Mouse (Mus musculus) embryonic facial prominence, embryonic 14.5 days (tissue): ENCODE data around the gene Morc2a. TPM values are rescaled to one million over a fixed set of nuclear protein-coding genes. Genes with fewer than 3 reads are reported as not detected.
"Not testable (repeated sequence)": the region's sequence is repeated elsewhere in the genome, so short reads cannot be mapped to it uniquely, and the experiment has no call there.

Source experiments
- ATAC-seq: fragments of 200-750 bp; cut with Nextera tagmentation; 2 replicates; pipeline ENCODE4 v1.8.0; 2017; ENCODE audit warnings: low read depth, moderate number of reproducible peaks, moderate TSS enrichment
- DNase-seq: peaks from one replicate; pipeline ENCODE4 v3.0.0-alpha.2; 2015; ENCODE audit warnings: low spot score
- H3K27ac ChIP-seq: fragments of 300-500 bp; sonication (generic); replicated peaks from 2 replicates; pipeline ENCODE4 v1.5.1; 2014; ENCODE audit warnings: low read depth, mild to moderate bottlenecking, low read length, moderate library complexity
- H3K27me3 ChIP-seq: fragments of 300-500 bp; sonication (generic); replicated peaks from 2 replicates; pipeline ENCODE4 v1.6.1; 2014; ENCODE audit warnings: low read length; ENCODE audit not compliant: control insufficient read depth, insufficient read depth
- H3K36me3 ChIP-seq: fragments of 300-500 bp; sonication (generic); 2 replicates; pipeline ENCODE4 v1.6.1; 2014; ENCODE audit warnings: low read length, mixed read lengths; ENCODE audit not compliant: control insufficient read depth, insufficient read depth
- H3K4me1 ChIP-seq: fragments of 300-500 bp; sonication (generic); 2 replicates; pipeline ENCODE4 v1.6.1; 2014; ENCODE audit warnings: antibody characterized with exemption, low read length; ENCODE audit not compliant: control insufficient read depth, insufficient read depth
- H3K4me2 ChIP-seq: fragments of 300-500 bp; sonication (generic); 2 replicates; pipeline ENCODE4 v1.6.1; 2014; ENCODE audit warnings: low read depth, mild to moderate bottlenecking, low read length, moderate library complexity, mixed read lengths
- H3K4me3 ChIP-seq: fragments of 300-500 bp; sonication (generic); 2 replicates; pipeline ENCODE4 v1.5.1; 2014; ENCODE audit warnings: low read depth, mild to moderate bottlenecking, low read length
- H3K9ac ChIP-seq: fragments of 300-500 bp; sonication (generic); 2 replicates; pipeline ENCODE4 v1.6.1; 2014; ENCODE audit warnings: low read depth, mild to moderate bottlenecking, low read length, moderate library complexity, mixed read lengths
- H3K9me3 ChIP-seq: fragments of 300-500 bp; sonication (generic); 2 replicates; pipeline ENCODE4 v1.6.1; 2016; ENCODE audit warnings: low read length; ENCODE audit not compliant: control insufficient read depth
- WGBS: fragments of 180-500 bp; shearing (Covaris S2); extraction: QIAGEN DNeasy Blood & Tissue Kit; methylation state at CpG from one replicate; pipeline ENCODE4 v1.1.7; 2014; 5-methylcytosine and 5-hydroxymethylcytosine counted together
- polyA plus RNA-seq: library from polyadenylated mRNA; unstranded; fragments of >200 nt; fragmentation: Nextera tagmentation; extraction: Ambion mirVana; gene quantifications from 2 replicates; pipeline ENCODE4 v1.2.1, GENCODE M21; 2014

Morc2a gene
- polyA plus RNA-seq, 1 experiment from 2014 or later, result 20.9 TPM

GRCm38 (mm10) chr11:3633269-3633668, 15.7 kb upstream of the Morc2a start:
- ATAC-seq, result not testable (repeated sequence)

GRCm38 (mm10) chr11:3647688-3648087, 1.3 kb upstream of the Morc2a start:
- Histone ChIP-seq H3K4me2 (peak overlapping the region; percentile 84), H3K4me3 (peak overlapping the region; percentile 100), H3K27ac (no peak overlapping the region), H3K4me1 (peaks cover 7% of the 10 kb centered on the region), H3K9me3 (peaks cover 54% of the 10 kb centered on the region), H3K36me3 (peaks cover 66% of the 10 kb centered on the region), H3K27me3 (no peaks in the 10 kb centered on the region), H3K9ac (peak overlapping the region; percentile 99)
- DNase-seq, result no peak
- 87% methylated on average over 5 of the region's 5 CpGs for WGBS
- ATAC-seq, result no peak

More at GRCm38 (mm10) chr11:3633269-3633668, 15.7 kb upstream of the Morc2a start:
- not testable (repeated sequence) for H3K27me3 ChIP-seq, H3K36me3 ChIP-seq, H3K4me3 ChIP-seq, H3K4me2 ChIP-seq, H3K4me1 ChIP-seq, H3K9ac ChIP-seq, H3K27ac ChIP-seq, DNase-seq
- peaks cover 14% of the 10 kb centered on the region; the same call in 1 of the 2 replicates for H3K9me3 ChIP-seq
- whole genome bisulfite sequencing, result 79% methylated on average over 8 of the region's 8 CpGs

- Histone ChIP-seq H3K27me3 (no peaks in the 10 kb centered on the region), H3K36me3 (peaks cover 62% of the 10 kb centered on the region), H3K9me3 (peaks cover 46% of the 10 kb centered on the region), H3K9ac (peak overlapping the region; percentile 99), H3K4me2 (peak overlapping the region; percentile 84), H3K27ac (peak overlapping the region; percentile 95), H3K4me3 (peak overlapping the region; percentile 100), H3K4me1 (peaks cover 7% of the 10 kb centered on the region)
- WGBS, result under 1% methylated on average over 38 of the region's 62 CpGs
- DNase-seq, result peak; percentile 2
- ATAC-seq, result peak; percentile 4; the same call in 1 of the 2 replicates
Observed at GRCm38 (mm10) chr11:3648305-3648963, 557 bp upstream of the Morc2a start.

- Histone ChIP-seq H3K4me1 (peaks cover 7% of the 10 kb centered on the region), H3K9me3 (peaks cover 30% of the 10 kb centered on the region), H3K27ac (no peak overlapping the region; the same call in 1 of the 2 replicates), H3K36me3 (peaks cover 54% of the 10 kb centered on the region), H3K4me2 (peak overlapping the region; percentile 84), H3K27me3 (no peaks in the 10 kb centered on the region), H3K4me3 (peak overlapping the region; percentile 100), H3K9ac (no peak overlapping the region)
- WGBS, result 92% methylated on average over 6 of the region's 6 CpGs
- no peak for ATAC-seq
- no peak for DNase-seq
Observed at GRCm38 (mm10) chr11:3650141-3650540, 1.1 kb downstream of the Morc2a start.

- H3K36me3 ChIP-seq, result peaks cover 61% of the 10 kb centered on the region
- WGBS, result 95% methylated on average over 2 of the region's 2 CpGs
Observed at GRCm38 (mm10) chr11:3661964-3662363, 13.0 kb downstream of the Morc2a start.

GRCm38 (mm10) chr11:3667506-3667905, 18.5 kb downstream of the Morc2a start:
- WGBS, result 81% methylated on average over 3 of the region's 3 CpGs
- DNase-seq, result no peak

More at GRCm38 (mm10) chr11:3661964-3662363, 13.0 kb downstream of the Morc2a start:
- no peak overlapping the region for H3K27ac ChIP-seq
- no peaks in the 10 kb centered on the region for H3K4me1 ChIP-seq
- no peak for DNase-seq
- H3K27me3 ChIP-seq, result no peaks in the 10 kb centered on the region
- H3K4me3 ChIP-seq, result no peak overlapping the region
- no peak for ATAC-seq
- no peak overlapping the region for H3K4me2 ChIP-seq
- H3K9ac ChIP-seq, result no peak overlapping the region
- H3K9me3 ChIP-seq, result no peaks in the 10 kb centered on the region

GRCm38 (mm10) chr11:3668768-3669167, 19.8 kb downstream of the Morc2a start:
- ATAC-seq (no peak), DNase-seq (peak; percentile 17)
- H3K4me2 ChIP-seq, result no peak overlapping the region
- no peaks in the 10 kb centered on the region for H3K27me3 ChIP-seq
- no peaks in the 10 kb centered on the region for H3K9me3 ChIP-seq
- H3K4me3 ChIP-seq, result no peak overlapping the region
- no peak overlapping the region for H3K27ac ChIP-seq
- H3K9ac ChIP-seq, result no peak overlapping the region
- 94% methylated on average over 2 of the region's 2 CpGs for WGBS
- peaks cover 95% of the 10 kb centered on the region for H3K36me3 ChIP-seq
- H3K4me1 ChIP-seq, result no peaks in the 10 kb centered on the region

More at GRCm38 (mm10) chr11:3667506-3667905, 18.5 kb downstream of the Morc2a start:
- no peak overlapping the region for H3K9ac ChIP-seq
- no peaks in the 10 kb centered on the region for H3K4me1 ChIP-seq
- no peak for ATAC-seq
- no peak overlapping the region for H3K27ac ChIP-seq
- H3K4me2 ChIP-seq, result no peak overlapping the region
- H3K9me3 ChIP-seq, result no peaks in the 10 kb centered on the region
- peaks cover 89% of the 10 kb centered on the region for H3K36me3 ChIP-seq
- H3K4me3 ChIP-seq, result no peak overlapping the region
- no peaks in the 10 kb centered on the region for H3K27me3 ChIP-seq

GRCm38 (mm10) chr11:3669849-3670248, 20.9 kb downstream of the Morc2a start:
- H3K4me3 ChIP-seq, result no peak overlapping the region
- DNase-seq, result no peak
- H3K4me1 ChIP-seq, result no peaks in the 10 kb centered on the region
- H3K9ac ChIP-seq, result no peak overlapping the region
- no peak overlapping the region for H3K4me2 ChIP-seq
- H3K27me3 ChIP-seq, result no peaks in the 10 kb centered on the region
- no peak overlapping the region for H3K27ac ChIP-seq
- no peaks in the 10 kb centered on the region for H3K9me3 ChIP-seq
- ATAC-seq, result no peak
- H3K36me3 ChIP-seq, result peaks cover 95% of the 10 kb centered on the region
